Mouse (Mus musculus): ENCODE measurements at regions not wholly inside any gene's neighbourhood (a gene's known extent, or its start where the extent isn't known, plus 50 kb on each side); places are given as distances from the start of the nearest gene placed in this dataset.

- TF ChIP-seq CHD1 (IDR thresholded peaks at IDR 0.05; ENCODE audit: low read depth, low read length) (no peak), USF1 (IDR thresholded peaks at IDR 0.05; ENCODE audit: low read depth, low read length) (no peak), POLR2A (IDR thresholded peaks at IDR 0.05; ENCODE audit: low read depth, low read length) (no peak), ZKSCAN1 (IDR thresholded peaks at IDR 0.05; ENCODE audit: borderline replicate concordance, low read depth, low read length) (no peak), NRF1 (IDR thresholded peaks at IDR 0.05; ENCODE audit: low read depth, low read length) (no peak), ZC3H11A (IDR thresholded peaks at IDR 0.05; ENCODE audit: low read depth, low read length) (no peak), MEF2A (IDR thresholded peaks at IDR 0.05; ENCODE audit: borderline replicate concordance, low read depth, low read length) (no peak), MYC (IDR thresholded peaks at IDR 0.05; ENCODE audit: low read depth, low read length) (no peak), IRF4 (IDR thresholded peaks at IDR 0.05; ENCODE audit: low read depth, low read length) (no peak), ZMIZ1 (IDR thresholded peaks at IDR 0.05; ENCODE audit: low read depth, low read length) (no peak), SIN3A (IDR thresholded peaks at IDR 0.05; ENCODE audit: low read length) (no peak), ZNF384 (IDR thresholded peaks at IDR 0.05; ENCODE audit: low read depth, low read length) (no peak), MAX (IDR thresholded peaks at IDR 0.05; ENCODE audit: low read length) (no peak), GABPA (IDR thresholded peaks at IDR 0.05; ENCODE audit: insufficient replicate concordance, low read depth, low read length) (no peak), CTCF (conservative IDR thresholded peaks at IDR 0.05 in 1 of 2, IDR thresholded peaks at IDR 0.05 in 1 of 2; ENCODE audit: low read depth in 2 of 2, low read length in 2 of 2) (no peak), RAD21 (IDR thresholded peaks at IDR 0.05; ENCODE audit: low read depth, low read length) (no peak), HCFC1 (IDR thresholded peaks at IDR 0.05; ENCODE audit: low read depth, low read length) (no peak), RCOR1 (conservative IDR thresholded peaks at IDR 0.05; ENCODE audit: low read depth, low read length) (no peak), MAZ (IDR thresholded peaks at IDR 0.05; ENCODE audit: low read depth, low read length) (no peak), POLR2AphosphoS2 (IDR thresholded peaks at IDR 0.05; ENCODE audit: low read depth, low read length) (no peak)
- Histone ChIP-seq H3K9ac (ENCODE audit: insufficient read depth, low read depth) (no peak overlapping the region), H3K27ac (ENCODE audit: insufficient read depth, low read depth) (no peak overlapping the region), H3K27me3 (replicated peaks) (peaks cover 90% of the 10 kb centered on the region), H3K79me2 (replicated peaks; ENCODE audit: control insufficient read depth, extremely low read depth, insufficient read depth, poor library complexity, severe bottlenecking) (no peaks in the 10 kb centered on the region), H3K36me3 (replicated peaks in 1 of 2; ENCODE audit: control insufficient read depth in 1 of 2, insufficient read depth in 1 of 2, low read length in 1 of 2) (no peaks in the 10 kb centered on the region), H3K9me3 (replicated peaks; ENCODE audit: low read length) (peaks cover 15% of the 10 kb centered on the region), H3K4me1 (ENCODE audit: control insufficient read depth in 1 of 2, insufficient read depth in 2 of 2) (0 out of 4 replicates have a peak, but pooled peaks cover 0 to 4% of the 10 kb centered on the region in 2 experiments), H3K4me2 (ENCODE audit: insufficient read depth, low read depth, poor library complexity, severe bottlenecking) (no peak overlapping the region), H3K4me3 (replicated peaks in 1 of 3; ENCODE audit: low read depth in 2 of 3, low read length in 2 of 3, poor library complexity in 1 of 3) (no peak overlapping the region)
- dilution Hi-C loops (cut with MboI; ENCODE audit: extremely low pct_ligation_motif_present, extremely low pct_unique_long_range_greater_than_20kb, low sequenced_read_pairs): no loop called here
- in situ Hi-C loops (cut with MboI; ENCODE audit: low pct_ligation_motif_present, low pct_unique_long_range_greater_than_20kb, low sequenced_read_pairs): no loop called here
- DNase-seq (ENCODE audit: extremely low read depth): no peak
Measured at GRCm38 (mm10) chr11:114239311-114239803, 172.5 kb upstream of the Sdk2 start.

GRCm38 (mm10) chr11:114238801-114239200 is 172.0 kb upstream of the Sdk2 start:
- Histone ChIP-seq H3K79me2 (replicated peaks; ENCODE audit: control insufficient read depth, extremely low read depth, insufficient read depth, poor library complexity, severe bottlenecking) (no peaks in the 10 kb centered on the region), H3K4me2 (ENCODE audit: insufficient read depth, low read depth, poor library complexity, severe bottlenecking) (no peak overlapping the region), H3K9me3 (replicated peaks; ENCODE audit: low read length) (peaks cover 15% of the 10 kb centered on the region), H3K27ac (ENCODE audit: insufficient read depth, low read depth) (no peak overlapping the region), H3K36me3 (replicated peaks in 1 of 2; ENCODE audit: control insufficient read depth in 1 of 2, insufficient read depth in 1 of 2, low read length in 1 of 2) (no peaks in the 10 kb centered on the region), H3K4me3 (replicated peaks in 1 of 3; ENCODE audit: low read depth in 2 of 3, low read length in 2 of 3, poor library complexity in 1 of 3) (no peak overlapping the region), H3K27me3 (replicated peaks) (peaks cover 90% of the 10 kb centered on the region), H3K9ac (ENCODE audit: insufficient read depth, low read depth) (no peak overlapping the region), H3K4me1 (ENCODE audit: control insufficient read depth in 1 of 2, insufficient read depth in 2 of 2) (0 out of 4 replicates have a peak, but pooled peaks cover 0 to 4% of the 10 kb centered on the region in 2 experiments)
- no peak for TF ChIP-seq NRF1 (IDR thresholded peaks at IDR 0.05; ENCODE audit: low read depth, low read length)
- no peak for TF ChIP-seq USF1 (IDR thresholded peaks at IDR 0.05; ENCODE audit: low read depth, low read length)
- no peak for TF ChIP-seq GABPA (IDR thresholded peaks at IDR 0.05; ENCODE audit: insufficient replicate concordance, low read depth, low read length)
- TF ChIP-seq JUN (IDR thresholded peaks at IDR 0.05; ENCODE audit: insufficient read depth, low read depth, low read length): no peak
- no peak for TF ChIP-seq BHLHE40 (IDR thresholded peaks at IDR 0.05; ENCODE audit: low read depth, low read length)
- TF ChIP-seq MYC (IDR thresholded peaks at IDR 0.05; ENCODE audit: low read depth, low read length): no peak
- no peak for TF ChIP-seq ZC3H11A (IDR thresholded peaks at IDR 0.05; ENCODE audit: low read depth, low read length)
- TF ChIP-seq EP300 (IDR thresholded peaks at IDR 0.05; ENCODE audit: low read length): no peak
- no peak for TF ChIP-seq ZKSCAN1 (IDR thresholded peaks at IDR 0.05; ENCODE audit: borderline replicate concordance, low read depth, low read length)
- TF ChIP-seq TCF12 (IDR thresholded peaks at IDR 0.05; ENCODE audit: low read depth, low read length): no peak
- no peak for TF ChIP-seq UBTF (IDR thresholded peaks at IDR 0.05; ENCODE audit: low read depth, low read length)
- no peak for TF ChIP-seq MAFK (IDR thresholded peaks at IDR 0.05; ENCODE audit: insufficient replicate concordance, low read length)
- dilution Hi-C loops (cut with MboI; ENCODE audit: extremely low pct_ligation_motif_present, extremely low pct_unique_long_range_greater_than_20kb, low sequenced_read_pairs) (no loop called here), in situ Hi-C loops (cut with MboI; ENCODE audit: low pct_ligation_motif_present, low pct_unique_long_range_greater_than_20kb, low sequenced_read_pairs) (no loop called here)
- no peak for DNase-seq (ENCODE audit: extremely low read depth)

Measured in CH12.LX (cell line).